Mouse (Mus musculus) MEL (cell line): Measurements from ENCODE around the gene Lingo1. TPM values are rescaled to one million over a fixed set of nuclear protein-coding genes. Genes with fewer than 3 reads are reported as not detected.

Experiments
- DNase-seq: peaks from one replicate; pipeline ENCODE4 v3.0.0; 2011; ENCODE audit warnings: low read depth, low spot score
- H3K27ac ChIP-seq: 2 replicates; pipeline ENCODE4 v1.5.1; 2012; ENCODE audit warnings: low read depth, mild to moderate bottlenecking, control low read depth, low read length, moderate library complexity; ENCODE audit not compliant: control insufficient read depth
- H3K27me3 ChIP-seq, 2 experiments: fragments of 150-350 bp in 1 of 2; sonication (generic) in 1 of 2; 2 replicates each; pipeline ENCODE4 v1.6.1; 2012; ENCODE audit warnings: low read length in 2 of 2, mild to moderate bottlenecking in 2 of 2, improper control_type of control experiment in 1 of 2, moderate library complexity in 1 of 2; ENCODE audit not compliant: insufficient read depth in 2 of 2, control insufficient read depth in 1 of 2
- H3K36me3 ChIP-seq, 2 experiments: 2 replicates each; pipeline ENCODE4 v1.6.1; 2012 to 2014; ENCODE audit warnings: low read length in 2 of 2, improper control_type of control experiment in 1 of 2, inconsistent platforms in 1 of 2, mild to moderate bottlenecking in 1 of 2; ENCODE audit not compliant: insufficient read depth in 2 of 2, control insufficient read depth in 1 of 2
- H3K4me1 ChIP-seq, 2 experiments: fragments of 150-350 bp in 1 of 2; sonication (generic) in 1 of 2; 2 replicates each; pipeline ENCODE4 v1.6.1; 2012; ENCODE audit warnings: low read length in 2 of 2, improper control_type of control experiment in 1 of 2, mild to moderate bottlenecking in 1 of 2; ENCODE audit not compliant: insufficient read depth in 2 of 2, control insufficient read depth in 1 of 2
- H3K4me3 ChIP-seq, 2 experiments: fragments of 150-350 bp in 1 of 2; sonication (generic) in 1 of 2; 2 replicates each; pipeline ENCODE4 v1.5.1; 2012; ENCODE audit warnings: low read depth in 2 of 2, low read length in 2 of 2, mild to moderate bottlenecking in 2 of 2, moderate library complexity in 2 of 2, control low read depth in 1 of 2, improper control_type of control experiment in 1 of 2; ENCODE audit not compliant: control insufficient read depth in 1 of 2, insufficient read depth in 1 of 2
- H3K79me2 ChIP-seq: 2 replicates; pipeline ENCODE4 v1.6.1; 2012; ENCODE audit warnings: mild to moderate bottlenecking, low read length, moderate library complexity; ENCODE audit not compliant: control insufficient read depth, poor library complexity, insufficient read depth
- H3K9ac ChIP-seq: 2 replicates; pipeline ENCODE4 v1.6.1; 2012; ENCODE audit warnings: low read depth, mild to moderate bottlenecking, control low read depth, low read length, moderate library complexity; ENCODE audit not compliant: control insufficient read depth, poor library complexity, severe bottlenecking
- H3K9me3 ChIP-seq: fragments of 150-350 bp; sonication (generic); replicated peaks from 2 replicates; pipeline ENCODE4 v1.6.1; 2012; ENCODE audit warnings: mild to moderate bottlenecking, low read length, improper control_type of control experiment, moderate library complexity; ENCODE audit not compliant: insufficient read depth
- BHLHE40 ChIP-seq: IDR thresholded peaks from 2 replicates; pipeline ENCODE4 v1.6.1; 2012; ENCODE audit warnings: low read depth, mild to moderate bottlenecking, inconsistent platforms, low read length, improper control_type of control experiment, borderline replicate concordance
- ELF1 ChIP-seq: IDR thresholded peaks from 2 replicates; pipeline ENCODE4 v1.6.1; 2014; ENCODE audit warnings: low read depth, mild to moderate bottlenecking, inconsistent platforms, low read length, improper control_type of control experiment, moderate library complexity
- ETS1 ChIP-seq: IDR thresholded peaks from 2 replicates; pipeline ENCODE4 v1.6.1; 2012; ENCODE audit warnings: low read depth, mild to moderate bottlenecking, inconsistent platforms, low read length, improper control_type of control experiment, moderate library complexity
- MEF2A ChIP-seq: IDR thresholded peaks from 2 replicates; pipeline ENCODE4 v1.6.1; 2014; ENCODE audit warnings: low read depth, mild to moderate bottlenecking, inconsistent platforms, low read length, improper control_type of control experiment; ENCODE audit not compliant: poor library complexity, insufficient replicate concordance, severe bottlenecking; ENCODE audit errors: extremely low read depth
- MYB ChIP-seq: IDR thresholded peaks from 2 replicates; pipeline ENCODE4 v1.6.1; 2011; ENCODE audit warnings: mild to moderate bottlenecking, low read depth, low read length, improper control_type of control experiment
- NRF1 ChIP-seq: IDR thresholded peaks from 2 replicates; pipeline ENCODE4 v1.6.1; 2014; ENCODE audit warnings: low read depth, mild to moderate bottlenecking, inconsistent platforms, low read length, improper control_type of control experiment, moderate library complexity; ENCODE audit not compliant: poor library complexity, insufficient read depth, severe bottlenecking
- POLR2AphosphoS5 ChIP-seq: IDR thresholded peaks from 2 replicates; pipeline ENCODE4 v1.6.1; 2012; ENCODE audit warnings: low read depth, borderline replicate concordance, mild to moderate bottlenecking, inconsistent platforms, low read length, moderate library complexity, mixed read lengths
- RCOR1 ChIP-seq: IDR thresholded peaks from 2 replicates; pipeline ENCODE4 v1.6.1; 2012; ENCODE audit warnings: low read depth, mild to moderate bottlenecking, inconsistent platforms, low read length, improper control_type of control experiment
- SMC3 ChIP-seq: IDR thresholded peaks from 2 replicates; pipeline ENCODE4 v1.6.1; 2011; ENCODE audit warnings: low read depth, low read length, improper control_type of control experiment
- USF1 ChIP-seq: IDR thresholded peaks from 2 replicates; pipeline ENCODE4 v1.6.1; 2014; ENCODE audit warnings: low read depth, mild to moderate bottlenecking, inconsistent platforms, low read length, improper control_type of control experiment, moderate library complexity
- ZNF384 ChIP-seq: IDR thresholded peaks from 2 replicates; pipeline ENCODE4 v1.6.1; 2012; ENCODE audit warnings: low read depth, mild to moderate bottlenecking, inconsistent platforms, low read length, improper control_type of control experiment
- polyA plus RNA-seq, 2 experiments: library from polyadenylated mRNA; stranded (reverse) in 1 of 2; unstranded in 1 of 2; fragments of >175 nt in 1 of 2; fragments of >200 nt in 1 of 2; gene quantifications; 2 replicates each; pipeline versions ENCODE4 v1.2.1 to v1.2.4; 2012; ENCODE audit warnings: low replicate concordance in 2 of 2, low read depth in 1 of 2; ENCODE audit not compliant: insufficient read length in 2 of 2, insufficient read depth in 1 of 2, missing spikeins in 1 of 2
- total RNA-seq: library from RNA; depleted of rRNA; stranded (reverse); fragments of 300-350 nt; gene quantifications from 2 replicates; pipeline ENCODE4 v1.2.3, GENCODE M21; 2012

The Lingo1 gene
- total and polyA plus RNA-seq, 3 experiments = not detected

- Histone ChIP-seq H3K9ac (no peak overlapping the region), H3K27me3 (peaks cover 0 to 5% of the 10 kb centered on the region in 2 experiments; a peak in 2 of 4 replicates), H3K79me2 (no peaks in the 10 kb centered on the region), H3K4me3 (no peak overlapping the region), H3K4me1 (no peaks in the 10 kb centered on the region), H3K27ac (no peak overlapping the region), H3K9me3 (no peaks in the 10 kb centered on the region), H3K36me3 (no peaks in the 10 kb centered on the region)
- TF ChIP-seq ELF1 (no peak), BHLHE40 (no peak), RCOR1 (no peak), POLR2AphosphoS5 (no peak), NRF1 (no peak), MEF2A (no peak)
- DNase-seq = no peak
Measured at GRCm38 (mm10) chr9:56609486-56609885, 186.8 kb downstream of the Lingo1 start.

GRCm38 (mm10) chr9:56608691-56609351, 187.4 kb downstream of the Lingo1 start:
- H3K4me3 ChIP-seq = no peak overlapping the region
- H3K27ac ChIP-seq = no peak overlapping the region
- H3K9ac ChIP-seq = no peak overlapping the region
- DNase-seq = no peak
- H3K27me3 ChIP-seq = peaks cover 0 to 5% of the 10 kb centered on the region in 2 experiments; a peak in 2 of 4 replicates
- H3K36me3 ChIP-seq = no peaks in the 10 kb centered on the region
- H3K79me2 ChIP-seq = no peaks in the 10 kb centered on the region
- H3K9me3 ChIP-seq = no peaks in the 10 kb centered on the region
- H3K4me1 ChIP-seq = no peaks in the 10 kb centered on the region
- TF ChIP-seq ETS1 (no peak), MEF2A (no peak), SMC3 (no peak)

GRCm38 (mm10) chr9:56606082-56606740, 190.1 kb downstream of the Lingo1 start:
- no peaks in the 10 kb centered on the region for H3K4me1 ChIP-seq
- H3K79me2 ChIP-seq = no peaks in the 10 kb centered on the region
- DNase-seq = no peak
- no peaks in the 10 kb centered on the region for H3K36me3 ChIP-seq
- no peak overlapping the region for H3K27ac ChIP-seq
- no peak overlapping the region for H3K9ac ChIP-seq
- H3K4me3 ChIP-seq = no peak overlapping the region
- TF ChIP-seq ZNF384 (no peak), MYB (no peak), NRF1 (no peak), USF1 (0 out of 2 replicates have a peak, but pooled peaks have one; percentile 22)
- TF ChIP-seq, all 39 proteins: peak for 1
- H3K9me3 ChIP-seq = no peaks in the 10 kb centered on the region
- peaks cover 2 to 7% of the 10 kb centered on the region in 2 experiments; a peak in 3 of 4 replicates for H3K27me3 ChIP-seq
